Mouse (Mus musculus) heart, postnatal 25 days (tissue): Measurements from ENCODE around the gene C5ar2. TPM values are rescaled to one million over a fixed set of nuclear protein-coding genes. Genes with fewer than 3 reads are reported as not detected.
"Not testable (repeated sequence)": the region's sequence is repeated elsewhere in the genome, so short reads cannot be mapped to it uniquely, and the experiment has no call there.

ENCODE experiments used
- DNase-seq: peaks from one replicate; pipeline ENCODE4 v3.0.0; 2022; ENCODE audit warnings: low spot score
- intact Hi-C: fragments of 180-260 bp; cut with DNase I; formaldehyde crosslinking; loops from one replicate; pipeline ENCODE4 v1.15.1; 2025
- total RNA-seq, 2 experiments: library from RNA; stranded (reverse); gene quantifications; 2 replicates each; pipeline ENCODE4 v1.2.3; 2021

Gene C5ar2
- total RNA-seq: 1 to 10 TPM; 1.4 to 1.9 TPM

DNA sequence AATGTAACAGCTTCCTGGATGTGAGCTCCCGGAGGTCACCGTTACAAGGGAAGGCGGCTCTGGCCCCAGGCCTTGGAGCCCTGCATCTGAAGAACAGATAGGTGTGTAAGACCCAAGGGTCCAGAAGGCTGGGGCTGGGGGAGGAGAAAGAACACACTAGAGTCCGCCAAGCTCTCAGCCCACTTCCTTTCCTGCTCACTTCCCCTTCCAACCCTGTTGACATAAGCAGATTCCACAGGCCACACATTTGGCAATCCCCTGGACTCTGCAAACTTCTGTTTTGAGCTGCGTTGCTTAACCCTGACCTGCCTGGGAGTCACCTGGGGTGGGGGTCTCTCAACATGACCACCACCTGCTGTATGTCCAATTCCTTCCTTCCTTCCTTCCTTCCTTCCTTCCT, at the start of gene C5ar2:
Gene C5ar2 (minus strand): TSS at position 88 of the 400 bp plus-strand sequence.
- DNase-seq: no peak
- intact Hi-C loops: no loop called here

DNA sequence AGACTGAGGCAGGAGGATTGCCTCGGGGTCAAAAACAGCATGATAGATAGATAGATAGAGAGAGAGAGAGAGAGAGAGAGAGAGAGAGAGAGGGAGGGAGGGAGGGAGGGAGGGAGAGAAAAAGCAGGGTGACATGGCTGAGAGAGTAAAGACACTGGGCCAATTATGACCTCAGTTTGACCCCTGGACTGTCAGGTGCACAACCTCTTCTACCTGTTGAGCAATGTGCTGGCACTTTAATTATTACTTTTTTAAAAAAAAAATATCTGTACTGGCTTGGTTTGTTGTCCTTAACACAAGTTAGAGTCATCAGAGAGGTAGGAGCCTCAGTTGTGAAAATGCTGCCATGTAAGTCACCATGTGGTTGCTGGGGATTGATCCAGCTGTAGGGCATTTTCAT, 43.8 kb upstream of the C5ar2 start:
- intact Hi-C loops: no loop called here
- DNase-seq: no peak

DNA sequence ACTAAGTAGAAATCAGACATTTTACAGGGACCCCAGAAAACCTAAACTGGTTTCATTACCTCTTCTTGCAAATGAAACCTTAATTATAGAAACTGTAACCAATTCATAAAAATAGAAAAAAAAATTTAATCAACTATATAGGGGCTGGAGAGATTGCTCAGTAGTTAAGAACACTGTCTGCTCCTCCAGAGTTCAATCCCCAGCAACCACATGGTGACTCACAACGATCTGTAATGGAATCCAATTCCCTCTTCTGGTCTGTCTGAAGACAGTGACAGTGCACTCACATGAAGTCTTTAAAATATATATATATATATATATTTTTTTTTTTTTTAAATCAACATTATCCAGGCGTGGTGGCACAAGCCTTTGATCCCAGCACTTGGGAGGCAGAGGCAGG, 43.1 kb upstream of the C5ar2 start:
- intact Hi-C loops: no loop called here
- no peak for DNase-seq

DNA sequence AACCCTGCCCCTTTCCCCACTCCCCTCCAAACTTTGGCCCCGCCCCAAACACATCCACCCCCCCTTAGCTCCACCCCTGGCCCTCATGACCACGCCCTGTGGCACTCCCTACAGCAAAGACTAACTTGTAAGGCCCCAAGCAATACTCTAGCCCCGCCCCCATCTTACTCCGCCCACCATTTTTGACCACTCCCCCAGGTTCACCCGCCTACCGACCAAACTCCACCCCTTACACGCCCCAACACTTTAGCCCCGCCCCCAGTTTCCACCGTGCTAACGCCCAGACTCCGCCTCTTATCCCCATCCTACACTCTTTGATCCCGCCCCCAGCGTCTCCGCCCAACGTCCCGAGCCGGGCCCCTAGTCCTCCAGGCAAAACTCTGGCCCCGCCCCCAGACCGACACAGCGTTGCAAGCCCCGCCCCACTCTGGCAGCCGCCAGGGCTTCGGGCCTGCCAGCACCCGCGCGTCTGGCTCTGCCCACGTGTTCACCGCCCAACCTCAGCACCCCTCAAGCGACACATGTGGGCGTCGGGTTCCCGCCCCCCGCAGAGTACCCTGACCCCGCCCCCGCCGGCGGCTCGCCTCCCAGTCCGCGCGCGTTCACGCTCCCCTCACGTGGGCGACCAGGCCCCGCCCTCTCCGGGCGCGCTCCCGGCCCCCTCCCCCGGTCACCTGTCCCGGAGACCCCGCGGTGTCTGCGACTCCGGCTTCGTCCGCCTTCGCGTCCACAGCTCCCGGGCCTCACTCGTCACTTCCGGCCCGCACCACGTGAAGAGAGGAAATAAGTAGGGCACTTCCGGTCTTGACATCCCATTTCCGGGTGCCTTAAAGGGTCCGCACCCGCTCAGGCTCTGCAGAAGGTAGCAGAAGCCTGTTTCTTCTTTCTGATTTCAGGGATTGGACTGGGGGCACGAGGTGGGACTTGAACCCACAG, 42.3 kb upstream of the C5ar2 start, which contains the start of gene Ccdc9:
Gene Ccdc9 (minus strand): TSS at position 770 of the 936 bp plus-strand sequence.
- intact Hi-C loops: no loop called here
- peak; percentile 99 for DNase-seq

DNA sequence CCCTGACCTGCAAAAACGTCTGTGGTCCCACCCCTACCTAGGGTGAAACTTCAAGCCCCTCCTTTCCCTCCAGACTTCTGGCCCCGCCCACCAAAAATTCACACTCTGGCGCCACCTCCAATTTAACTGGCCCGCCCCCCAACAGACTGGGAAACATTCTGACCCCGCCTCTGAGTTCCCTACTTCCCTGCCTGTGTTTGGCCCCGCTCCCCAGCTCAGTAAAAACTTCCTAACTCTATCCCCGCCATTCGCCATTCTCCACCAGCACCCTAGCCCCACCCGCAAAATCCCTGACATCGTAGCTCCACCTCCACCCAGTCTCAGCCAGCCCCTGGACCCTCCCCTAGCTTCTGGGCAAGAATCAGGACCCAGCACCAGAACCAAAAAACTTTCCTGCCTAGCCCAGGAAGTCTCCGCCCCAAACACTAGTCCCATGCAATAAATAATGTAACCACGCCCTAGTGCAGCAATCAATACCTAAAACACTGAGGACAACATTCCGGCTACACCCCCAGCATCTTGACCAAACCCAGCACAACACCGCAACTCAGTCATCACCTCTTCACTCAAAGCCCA, 41.6 kb upstream of the C5ar2 start:
- DNase-seq: peak; percentile 75
- intact Hi-C loops: no loop called here

DNA sequence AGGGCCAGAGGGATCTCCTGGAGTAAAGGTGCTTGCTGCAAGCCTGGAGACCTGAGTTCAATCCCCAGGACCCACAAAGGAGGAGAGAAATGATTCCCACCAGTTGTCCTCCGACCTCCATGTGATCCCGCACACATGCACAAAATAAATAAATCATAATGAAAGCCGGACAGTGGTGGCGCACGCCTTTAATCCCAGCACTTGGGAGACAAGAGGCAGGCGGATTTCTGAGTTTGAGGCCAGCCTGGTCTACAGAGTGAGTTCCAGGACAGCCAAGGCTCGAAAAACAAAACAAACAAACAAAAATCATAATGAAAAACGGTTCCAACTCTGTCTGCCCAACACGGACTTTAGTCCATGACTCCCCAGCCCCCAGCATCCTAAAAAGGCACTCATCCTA, 41.0 kb upstream of the C5ar2 start:
- intact Hi-C loops: no loop called here
- no peak for DNase-seq

DNA sequence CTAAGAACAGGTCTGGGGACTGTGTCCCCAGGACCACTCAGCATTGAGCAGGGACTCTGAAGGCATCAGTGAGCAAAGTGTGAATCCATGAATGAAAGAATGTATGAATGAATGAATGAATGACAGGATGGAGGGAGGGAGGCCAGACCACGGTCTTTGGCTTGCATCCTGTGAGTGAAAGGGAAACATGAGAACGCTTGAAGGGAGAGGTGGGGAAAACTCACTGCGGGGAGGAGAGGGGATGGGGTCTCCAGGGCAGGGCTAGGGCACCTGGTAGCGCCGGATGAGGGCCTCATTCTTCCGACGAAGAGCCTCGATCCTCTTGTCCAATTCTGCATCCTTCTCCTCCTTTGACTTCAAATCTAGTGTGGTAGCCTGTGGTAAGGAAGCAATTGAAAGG, 40.0 kb upstream of the C5ar2 start:
- intact Hi-C loops: no loop called here

DNA sequence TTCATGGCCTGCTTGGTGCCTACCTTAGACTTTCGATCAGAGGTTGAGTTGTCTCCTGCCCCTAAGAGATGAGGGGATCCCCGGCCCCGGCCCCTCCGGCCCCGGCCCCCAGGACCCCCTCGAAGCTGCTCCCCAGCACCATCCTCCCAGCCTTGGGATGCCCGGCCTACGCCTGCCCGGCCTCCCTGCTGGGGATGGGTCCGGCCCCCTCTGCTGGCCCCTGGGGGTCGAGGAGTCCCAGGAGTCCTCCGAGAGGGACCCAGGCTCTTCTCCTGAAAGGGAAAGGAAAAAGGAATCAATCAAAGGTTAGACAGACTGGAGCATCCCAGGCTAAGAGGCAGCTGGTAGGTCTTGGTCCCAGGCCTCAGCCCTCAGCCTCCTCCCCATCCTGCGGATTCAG, 38.4 kb upstream of the C5ar2 start:
- no peak for DNase-seq
- intact Hi-C loops: no loop called here

More for the DNA sequence above, 40.0 kb upstream of the C5ar2 start:
- DNase-seq: no peak

DNA sequence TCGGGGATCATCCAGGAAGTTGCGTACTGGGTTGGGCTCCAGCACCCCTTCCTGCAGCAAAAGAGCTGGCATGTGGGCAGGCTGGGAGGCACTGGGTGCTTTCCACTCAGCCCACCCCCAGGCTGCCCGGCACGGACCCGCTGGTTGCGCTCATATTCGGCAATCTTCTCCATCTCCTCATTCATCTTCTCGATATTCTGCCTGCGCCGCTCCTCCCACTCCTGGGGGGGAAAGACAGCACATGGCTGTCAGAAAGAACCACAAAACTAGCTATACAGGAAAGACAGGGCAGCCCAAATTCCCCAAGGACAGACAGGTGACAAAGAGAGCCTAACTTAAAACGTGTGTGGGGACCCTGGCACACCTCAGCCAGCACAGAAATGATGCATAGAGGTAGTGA, 36.8 kb upstream of the C5ar2 start:
- no peak for DNase-seq
- intact Hi-C loops: no loop called here

DNA sequence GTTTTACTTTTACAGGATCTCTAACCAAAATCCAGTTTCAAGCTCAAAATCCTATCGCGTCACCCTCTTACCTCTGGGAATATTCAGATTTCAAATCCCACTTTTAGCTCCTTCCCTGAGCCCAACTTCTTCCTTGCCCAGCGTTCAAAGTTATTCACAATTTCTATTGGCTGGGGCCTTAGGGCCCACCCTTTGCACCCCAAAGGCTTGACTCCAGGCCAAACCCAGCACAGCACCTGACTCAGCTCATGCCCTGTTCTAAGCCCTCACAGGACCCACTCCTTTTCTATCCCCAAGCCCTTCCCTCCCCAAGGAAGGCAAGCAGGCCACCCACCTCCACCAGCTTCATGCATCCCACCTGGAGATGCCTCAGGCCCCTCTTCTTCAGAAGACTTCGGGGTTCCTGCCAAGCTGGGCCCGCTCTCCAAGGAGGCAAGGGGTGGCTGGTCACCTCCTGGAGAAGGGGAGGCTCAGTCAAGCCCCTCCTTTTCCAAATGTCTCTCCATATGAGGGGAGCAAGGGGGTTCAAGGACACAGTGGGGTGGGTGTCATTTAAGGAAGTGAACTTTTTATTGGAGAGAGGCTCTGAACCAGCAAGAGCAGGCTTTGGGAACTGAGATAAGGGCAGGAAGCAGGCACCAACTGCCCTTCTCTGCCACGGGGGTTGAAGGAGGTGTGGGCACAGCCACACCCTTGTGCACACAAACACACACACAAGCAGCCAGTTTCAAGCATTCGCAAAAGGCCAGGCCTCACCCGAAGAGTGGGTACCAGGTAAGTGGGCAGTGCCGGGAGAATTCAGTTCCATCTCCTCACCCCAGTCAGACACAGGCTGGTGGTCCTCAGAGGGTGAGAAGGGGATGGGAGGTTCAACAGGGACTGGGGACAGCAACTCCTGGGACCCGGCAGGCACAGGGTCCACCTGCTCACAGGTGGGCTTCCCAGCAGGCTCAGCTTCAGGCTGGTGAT, 31.3 kb upstream of the C5ar2 start:
- no peak for DNase-seq
- intact Hi-C loops: loop anchor here (10.0 kb wide), 1 partner anchor 330 kb away; the partner anchor contains the start of gene Nop53

DNA sequence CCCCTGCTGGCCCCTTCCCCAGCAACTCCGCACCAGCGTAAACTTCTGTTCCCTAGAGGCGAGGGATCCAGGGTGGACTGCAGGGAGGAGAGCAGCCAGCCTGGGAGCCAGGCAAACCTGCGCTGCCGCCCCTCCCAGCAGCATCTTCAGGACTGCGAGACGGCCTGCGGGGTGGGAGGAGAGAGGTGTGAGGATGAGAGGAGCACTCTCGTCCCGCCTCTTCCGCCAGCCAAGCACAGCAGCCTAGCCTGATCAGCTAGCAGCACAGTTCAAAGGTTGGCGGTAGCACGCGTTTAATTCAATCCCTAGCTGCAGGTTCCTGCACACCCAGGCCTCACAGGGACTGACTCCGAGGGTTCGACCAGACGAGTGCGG, 29.8 kb upstream of the C5ar2 start:
- intact Hi-C loops: loop anchor here (10.0 kb wide), 1 partner anchor 329 kb away; the partner anchor contains the start of gene Nop53
- peak; percentile 62 for DNase-seq

DNA sequence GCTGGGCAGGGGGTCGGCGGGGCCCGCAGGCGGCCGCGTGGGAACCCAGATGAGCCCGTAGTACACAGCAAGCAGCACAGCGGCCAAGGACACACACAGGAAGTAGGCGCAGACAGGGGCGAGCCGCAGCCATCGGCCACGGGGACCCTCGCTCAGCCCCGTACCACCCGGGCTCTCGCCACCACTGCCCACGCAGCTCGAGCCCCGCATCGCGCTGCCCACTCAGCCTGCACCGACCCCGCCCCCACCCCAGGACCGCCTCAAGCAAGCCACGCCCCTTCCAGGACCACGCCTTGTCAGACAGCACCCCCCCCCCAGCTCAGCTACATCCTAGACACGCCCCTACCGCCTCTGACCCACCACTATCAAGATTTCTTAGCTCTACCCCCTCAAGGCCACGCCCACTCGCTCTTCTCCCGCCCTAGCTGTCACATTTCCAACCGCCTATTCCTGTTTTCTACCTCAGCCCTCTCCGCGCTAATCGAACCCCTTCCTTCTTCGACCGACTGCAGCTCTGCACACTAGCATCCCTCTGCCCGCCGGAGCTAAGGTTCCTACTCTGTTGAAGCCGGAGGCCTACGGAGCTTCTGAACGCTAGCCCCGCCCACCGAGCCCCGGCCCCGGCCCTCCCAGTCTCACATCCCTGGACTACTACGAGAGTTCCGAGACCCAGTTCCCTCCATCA, 29.3 kb upstream of the C5ar2 start, which contains the start of gene Inafm1:
Gene Inafm1 (minus strand): TSS at position 537 of the 685 bp plus-strand sequence.
- intact Hi-C loops: loop anchor here (10.0 kb wide), 1 partner anchor 328 kb away; the partner anchor contains the start of gene Nop53
- DNase-seq: peak; percentile 76

DNA sequence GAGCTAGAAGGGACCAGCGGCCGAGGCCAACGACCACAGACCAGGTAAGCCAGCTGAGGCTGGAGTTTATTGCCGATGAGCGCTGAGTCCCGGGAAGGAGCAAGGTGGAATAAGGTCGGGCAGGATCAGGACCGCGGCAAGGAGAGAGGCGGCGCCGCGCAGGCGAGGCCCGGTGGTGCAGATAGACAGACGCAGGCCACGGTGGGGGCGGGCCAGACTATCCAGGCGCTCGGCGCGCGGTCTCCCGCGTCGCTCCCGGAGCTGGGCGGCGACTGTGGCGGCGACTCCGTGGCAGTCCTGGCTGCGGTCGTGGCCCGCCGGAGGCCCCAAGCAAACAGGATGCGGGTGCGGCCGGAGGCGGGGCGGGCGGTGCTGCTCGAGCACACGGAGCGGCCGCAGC, 28.7 kb upstream of the C5ar2 start:
- peak; percentile 27 for DNase-seq
- intact Hi-C loops: loop anchor here (10.0 kb wide), 1 partner anchor 328 kb away; the partner anchor contains the start of gene Nop53

DNA sequence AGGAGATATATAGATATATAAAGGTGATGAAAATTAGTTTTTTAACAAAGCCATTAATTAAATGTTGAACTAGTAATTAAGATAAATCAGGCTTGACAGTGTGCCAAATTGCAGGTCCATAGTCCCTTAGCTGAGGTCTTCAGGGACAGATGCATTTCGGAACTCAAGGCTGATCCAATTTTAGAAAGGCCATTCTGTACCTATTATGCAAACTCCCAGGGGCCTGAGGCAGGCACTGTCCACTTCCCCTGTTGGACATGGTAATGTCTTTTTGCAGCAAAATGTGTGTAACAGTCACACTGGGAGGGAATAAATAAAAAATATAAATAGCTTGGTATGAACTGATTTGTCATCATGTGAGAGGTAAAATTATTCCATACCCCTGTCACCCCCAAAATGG, 27.2 kb upstream of the C5ar2 start:
- intact Hi-C loops: loop anchor here (10.0 kb wide), 1 partner anchor 326 kb away; the partner anchor contains the start of gene Nop53
- no peak for DNase-seq

DNA sequence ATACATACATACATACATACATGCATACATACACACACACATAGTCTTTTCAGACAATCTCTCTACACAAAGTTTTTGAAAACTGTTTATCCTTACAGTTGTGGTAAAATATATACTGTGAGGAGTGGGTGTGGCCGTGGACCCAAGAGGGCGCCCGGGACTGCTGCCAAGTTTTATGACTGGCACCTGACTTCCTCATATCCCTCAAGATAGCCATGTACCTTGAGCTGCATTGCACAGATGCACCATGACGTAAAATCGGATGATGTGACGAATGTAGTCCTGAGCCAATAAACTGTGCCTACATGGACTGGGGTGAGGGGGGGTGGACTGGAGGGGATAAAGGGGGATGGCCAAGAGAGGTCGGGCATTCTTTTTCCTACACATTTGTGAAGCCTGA, 22.6 kb upstream of the C5ar2 start:
- intact Hi-C loops, DNase-seq: not testable (repeated sequence)

DNA sequence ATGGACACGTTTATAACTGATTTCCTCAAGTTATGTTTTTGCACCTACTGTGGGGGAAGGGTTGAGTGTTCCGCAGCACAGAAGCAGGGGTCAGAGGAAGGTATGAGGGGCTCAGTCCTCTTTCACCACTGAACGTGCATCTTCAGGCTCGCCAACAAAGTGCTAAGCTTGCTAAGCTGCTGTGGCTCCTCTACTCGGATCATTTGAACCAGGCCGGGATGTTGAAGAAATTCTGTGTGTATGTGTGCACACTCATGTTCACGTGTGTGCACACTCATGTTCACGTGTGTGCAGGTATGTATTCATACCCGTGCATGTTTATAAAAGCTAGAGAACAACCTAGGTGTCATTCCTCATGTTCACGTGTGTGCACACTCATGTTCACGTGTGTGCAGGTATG, 21.9 kb upstream of the C5ar2 start:
- intact Hi-C loops: no loop called here
- DNase-seq: no peak

DNA sequence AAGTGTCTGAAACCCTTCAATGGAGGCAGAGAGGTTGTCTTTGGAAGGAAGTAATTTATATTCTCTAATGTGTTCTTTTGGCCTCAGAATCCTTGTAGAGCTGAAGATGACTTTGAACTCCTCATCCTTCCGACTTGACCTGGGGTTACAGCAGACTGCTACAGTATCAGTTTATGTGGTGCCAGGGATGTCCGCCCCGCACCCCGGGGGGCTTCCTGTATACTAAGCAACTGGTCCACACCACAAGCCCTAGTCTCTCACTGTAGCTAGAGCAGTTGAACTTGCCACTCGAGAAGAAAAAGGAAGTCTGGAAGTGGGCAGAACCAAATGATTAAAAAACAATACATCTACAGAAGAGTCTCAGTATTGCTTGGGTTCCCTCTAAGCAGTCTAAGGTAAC, 19.9 kb upstream of the C5ar2 start:
- no peak for DNase-seq
- intact Hi-C loops: loop anchor here (1.0 to 5.0 kb wide), 3 partner anchors 52 to 167 kb away; partner anchors contain the start of gene Napa

DNA sequence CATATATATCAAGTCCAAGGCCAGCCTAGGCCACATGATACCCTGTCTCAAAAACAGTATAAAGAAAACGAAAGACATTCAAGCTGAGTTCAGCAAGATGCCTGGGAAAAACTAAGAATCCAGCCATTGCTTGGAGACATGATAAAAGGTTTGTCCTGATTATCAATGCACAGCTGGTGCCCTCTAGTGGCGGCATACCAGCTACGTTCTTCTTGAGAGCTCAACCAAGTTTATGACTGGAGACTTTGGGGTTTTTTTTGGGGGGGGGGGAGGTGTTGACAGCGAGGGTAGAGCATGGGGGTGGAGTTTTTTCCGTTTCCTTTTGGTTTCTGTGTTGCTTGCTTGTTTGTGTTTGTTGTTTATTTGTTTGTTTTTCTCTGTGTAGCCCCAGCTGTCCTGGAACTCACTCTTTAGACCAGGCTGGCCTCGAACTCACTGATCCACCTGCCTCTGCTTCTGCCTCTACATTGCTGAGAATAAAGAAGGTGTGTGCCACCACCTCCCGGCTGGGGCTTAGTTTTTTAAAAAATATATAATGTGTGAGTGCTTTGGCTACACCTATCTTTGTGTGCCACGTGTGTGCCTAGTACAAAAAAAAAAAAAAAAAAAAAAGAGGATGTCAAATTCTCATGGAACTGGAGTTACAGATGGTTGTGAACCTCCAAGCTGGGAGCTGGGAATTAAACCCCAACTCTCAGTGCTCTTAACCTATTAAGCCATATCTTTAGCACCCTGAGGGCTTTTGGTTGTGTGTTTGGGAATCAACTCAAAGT, 19.2 kb upstream of the C5ar2 start:
- DNase-seq: no peak

More for the DNA sequence above, 19.2 kb upstream of the C5ar2 start:
- intact Hi-C loops: loop anchor here (1.0 to 5.0 kb wide), 3 partner anchors 51 to 166 kb away; partner anchors contain the start of gene Napa
